Mouse (Mus musculus) megakaryocyte, embryonic 14.5 days (primary cell): ENCODE results near the gene Kif26b. TPM values are rescaled to one million over a fixed set of nuclear protein-coding genes. Genes with fewer than 3 reads are reported as not detected.

Source experiments
- H3K27me3 ChIP-seq: replicated peaks from 2 replicates; pipeline ENCODE3; 2012; ENCODE audit warnings: inconsistent platforms
- H3K36me3 ChIP-seq: replicated peaks from 2 replicates; pipeline ENCODE3; 2012; ENCODE audit warnings: low read length, inconsistent platforms, mixed read lengths
- H3K4me1 ChIP-seq: 2 replicates; pipeline ENCODE4 v1.6.1; 2012; ENCODE audit warnings: inconsistent platforms
- H3K4me3 ChIP-seq: replicated peaks from 2 replicates; pipeline ENCODE3; 2012; ENCODE audit warnings: moderate library complexity, mild to moderate bottlenecking, inconsistent platforms
- H3K9me3 ChIP-seq: 2 replicates; pipeline ENCODE4 v1.6.1; 2012; ENCODE audit warnings: inconsistent platforms
- FLI1 ChIP-seq: IDR thresholded peaks from 2 replicates; pipeline ENCODE4 v1.6.1; 2012; ENCODE audit warnings: low read length, inconsistent platforms, mixed read lengths
- GATA1 ChIP-seq: IDR thresholded peaks from 3 replicates; pipeline ENCODE4 v1.6.1; 2012; ENCODE audit warnings: mixed read lengths, low read length, inconsistent platforms, borderline replicate concordance
- polyA plus RNA-seq: library from polyadenylated mRNA; stranded (reverse); fragments of >175 nt; gene quantifications from 2 replicates; pipeline ENCODE4 v1.2.3, GENCODE M21; 2012; ENCODE audit warnings: low replicate concordance; ENCODE audit not compliant: insufficient read depth

Kif26b gene
- polyA plus RNA-seq, 1 experiment: not detected

GRCm38 (mm10) chr1:178707925-178708351 lies 179.0 kb downstream of the Kif26b start:
- Histone ChIP-seq H3K36me3 (no peaks in the 10 kb centered on the region), H3K4me1 (no peaks in the 10 kb centered on the region), H3K9me3 (no peaks in the 10 kb centered on the region), H3K4me3 (no peak overlapping the region), H3K27me3 (no peaks in the 10 kb centered on the region)
- TF ChIP-seq FLI1 (no peak), GATA1 (no peak)

- H3K4me3 ChIP-seq: no peak overlapping the region
- H3K4me1 ChIP-seq: no peaks in the 10 kb centered on the region
- no peaks in the 10 kb centered on the region for H3K9me3 ChIP-seq
- H3K27me3 ChIP-seq: no peaks in the 10 kb centered on the region
- no peaks in the 10 kb centered on the region for H3K36me3 ChIP-seq
- TF ChIP-seq GATA1 (no peak), FLI1 (no peak)
These were observed 179.4 kb downstream of the Kif26b start for GRCm38 (mm10) chr1:178708356-178708755.

GRCm38 (mm10) chr1:178712189-178712873 lies 183.4 kb downstream of the Kif26b start:
- no peak overlapping the region for H3K4me3 ChIP-seq
- H3K36me3 ChIP-seq: no peaks in the 10 kb centered on the region
- no peaks in the 10 kb centered on the region for H3K27me3 ChIP-seq
- H3K4me1 ChIP-seq: no peaks in the 10 kb centered on the region
- TF ChIP-seq FLI1 (no peak), GATA1 (no peak)
- no peaks in the 10 kb centered on the region for H3K9me3 ChIP-seq

- peaks cover 6% of the 10 kb centered on the region for H3K9me3 ChIP-seq
- H3K27me3 ChIP-seq: no peaks in the 10 kb centered on the region
- TF ChIP-seq GATA1 (no peak), FLI1 (no peak)
- H3K4me3 ChIP-seq: no peak overlapping the region
- H3K36me3 ChIP-seq: no peaks in the 10 kb centered on the region
- no peaks in the 10 kb centered on the region for H3K4me1 ChIP-seq
These were observed 185.3 kb downstream of the Kif26b start for GRCm38 (mm10) chr1:178714209-178714608.

GRCm38 (mm10) chr1:178716411-178716810 lies 187.5 kb downstream of the Kif26b start:
- Histone ChIP-seq H3K9me3 (peaks cover 17% of the 10 kb centered on the region), H3K27me3 (no peaks in the 10 kb centered on the region), H3K36me3 (no peaks in the 10 kb centered on the region), H3K4me1 (no peaks in the 10 kb centered on the region), H3K4me3 (no peak overlapping the region)
- TF ChIP-seq GATA1: no peak
- no peak for TF ChIP-seq FLI1

GRCm38 (mm10) chr1:178720821-178721220 lies 191.9 kb downstream of the Kif26b start:
- Histone ChIP-seq H3K36me3 (no peaks in the 10 kb centered on the region), H3K4me3 (no peak overlapping the region), H3K27me3 (no peaks in the 10 kb centered on the region), H3K4me1 (no peaks in the 10 kb centered on the region), H3K9me3 (peaks cover 17% of the 10 kb centered on the region)
- TF ChIP-seq FLI1 (no peak), GATA1 (no peak)

GRCm38 (mm10) chr1:178722793-178723192 lies 193.9 kb downstream of the Kif26b start:
- H3K4me3 ChIP-seq: no peak overlapping the region
- no peaks in the 10 kb centered on the region for H3K27me3 ChIP-seq
- H3K9me3 ChIP-seq: peaks cover 19% of the 10 kb centered on the region
- H3K36me3 ChIP-seq: no peaks in the 10 kb centered on the region
- no peaks in the 10 kb centered on the region for H3K4me1 ChIP-seq
- no peak for TF ChIP-seq FLI1
- TF ChIP-seq GATA1: no peak

GRCm38 (mm10) chr1:178725536-178725935 lies 196.6 kb downstream of the Kif26b start:
- no peaks in the 10 kb centered on the region for H3K27me3 ChIP-seq
- no peak for TF ChIP-seq FLI1
- no peak for TF ChIP-seq GATA1

GRCm38 (mm10) chr1:178728256-178728655 lies 199.3 kb downstream of the Kif26b start:
- H3K36me3 ChIP-seq: no peaks in the 10 kb centered on the region
- H3K9me3 ChIP-seq: peaks cover 17% of the 10 kb centered on the region
- no peaks in the 10 kb centered on the region for H3K4me1 ChIP-seq
- H3K4me3 ChIP-seq: no peak overlapping the region
- H3K27me3 ChIP-seq: no peaks in the 10 kb centered on the region
- TF ChIP-seq FLI1: no peak
- no peak for TF ChIP-seq GATA1

More at GRCm38 (mm10) chr1:178725536-178725935, 196.6 kb downstream of the Kif26b start:
- H3K9me3 ChIP-seq: peaks cover 13% of the 10 kb centered on the region
- no peaks in the 10 kb centered on the region for H3K36me3 ChIP-seq
- H3K4me1 ChIP-seq: no peaks in the 10 kb centered on the region
- no peak overlapping the region for H3K4me3 ChIP-seq

- Histone ChIP-seq H3K4me1 (no peaks in the 10 kb centered on the region), H3K36me3 (no peaks in the 10 kb centered on the region), H3K27me3 (no peaks in the 10 kb centered on the region), H3K4me3 (no peak overlapping the region), H3K9me3 (peaks cover 17% of the 10 kb centered on the region)
- no peak for TF ChIP-seq FLI1
- no peak for TF ChIP-seq GATA1
These were observed 201.3 kb downstream of the Kif26b start for GRCm38 (mm10) chr1:178730271-178730670.
